Mouse (Mus musculus): ENCODE results near the gene Taar4.
A peak's percentile ranks its signal among the peaks of the same experiment; 100 is the strongest.

Gene Taar4

DNA sequence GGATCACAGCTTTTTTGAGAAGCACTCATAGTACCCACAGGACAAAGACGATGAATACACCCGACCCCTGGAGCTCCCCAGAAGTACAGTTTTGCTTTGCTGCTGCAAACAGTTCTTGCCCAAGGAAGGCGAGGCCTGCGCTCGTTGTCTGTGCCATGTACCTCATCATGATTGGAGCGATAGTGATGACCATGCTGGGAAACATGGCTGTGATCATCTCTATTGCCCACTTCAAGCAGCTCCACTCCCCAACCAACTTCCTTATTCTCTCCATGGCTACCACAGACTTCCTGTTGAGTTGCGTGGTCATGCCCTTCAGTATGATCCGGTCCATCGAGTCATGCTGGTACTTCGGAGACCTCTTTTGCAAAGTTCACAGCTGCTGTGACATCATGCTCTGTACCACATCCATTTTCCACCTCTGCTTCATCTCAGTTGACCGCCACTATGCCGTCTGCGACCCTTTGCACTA, at the start of gene Taar4:
Gene Taar4 (plus strand): TSS at position 51 of the 472 bp plus-strand sequence.
- DNase-seq (ENCODE audit: low spot score in 2 of 2) = no peak

DNA sequence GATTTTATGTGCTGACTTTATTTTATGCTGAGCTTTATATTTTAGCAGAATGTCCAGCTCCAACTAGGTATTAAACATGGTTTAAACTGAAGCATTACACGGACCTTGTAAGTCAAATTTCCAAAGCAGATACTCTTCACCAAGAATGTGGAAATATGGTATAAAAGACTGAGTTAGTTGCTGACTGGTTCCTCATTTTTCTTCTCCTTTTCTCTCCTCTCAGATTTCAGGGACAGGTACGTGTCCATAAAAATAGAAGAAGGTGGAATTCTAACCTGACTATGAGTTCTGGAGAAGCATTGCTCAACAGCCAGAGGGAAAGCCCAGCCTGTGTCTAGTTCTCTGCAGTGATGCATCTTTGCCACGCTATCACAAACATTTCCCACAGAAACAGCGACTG, 40.2 kb upstream of the Taar4 start, which contains the start of gene Taar1:
Gene Taar1 (plus strand): TSS at position 301 of the 400 bp plus-strand sequence.
- no peak for DNase-seq (ENCODE audit: low spot score in 2 of 2)

- DNase-seq (ENCODE audit: low spot score in 2 of 2) = no peak
Measured at GRCm38 (mm10) chr10:23922468-23922867, 37.8 kb upstream of the Taar4 start.

DNA sequence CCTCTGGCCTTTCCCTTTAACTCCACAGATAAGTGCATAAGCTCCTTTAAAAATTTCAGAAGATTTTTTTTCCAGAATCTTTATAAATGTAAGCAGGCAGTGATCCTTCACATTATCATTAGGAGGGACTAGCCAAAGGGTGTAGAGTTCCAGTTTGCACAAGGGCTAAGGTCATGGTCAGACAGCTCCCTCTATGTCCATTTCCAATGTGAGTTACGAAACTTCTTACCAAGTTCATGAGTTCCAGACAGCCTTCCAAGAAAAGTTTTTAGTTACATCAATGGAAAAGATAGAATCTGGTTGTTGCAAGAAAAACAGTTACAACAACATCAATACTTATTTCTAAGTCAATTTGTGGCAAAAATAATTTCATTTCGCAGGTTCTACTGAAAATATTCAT, 36.4 kb upstream of the Taar4 start:
- no peak for DNase-seq (ENCODE audit: low spot score in 2 of 2)

DNA sequence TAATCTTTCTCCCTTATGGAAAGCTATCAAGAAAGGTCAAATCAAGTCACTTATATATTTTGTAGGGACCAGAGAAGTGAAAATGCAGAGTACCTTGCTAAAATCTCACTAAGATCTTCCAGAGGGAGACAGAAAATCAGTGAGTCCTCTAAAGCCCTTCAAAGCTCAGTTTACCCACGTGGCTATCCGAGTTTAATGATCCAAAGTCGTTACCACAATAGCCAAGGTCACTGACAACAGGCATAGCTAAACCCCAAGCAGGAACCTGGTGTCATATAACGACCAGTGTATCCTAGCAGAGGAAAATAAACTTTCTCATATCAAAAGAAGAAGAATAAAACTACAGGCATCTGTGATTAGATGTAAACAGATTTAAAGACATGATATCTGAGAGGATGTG, 22.7 kb upstream of the Taar4 start:
- DNase-seq (ENCODE audit: low spot score in 2 of 2) = no peak

GRCm38 (mm10) chr10:23938312-23938711, 22.0 kb upstream of the Taar4 start, which contains the start of gene Taar2:
Gene Taar2, plus strand, starts transcription at chr10:23938572.
- DNase-seq (ENCODE audit: low spot score in 2 of 2) = no peak

DNA sequence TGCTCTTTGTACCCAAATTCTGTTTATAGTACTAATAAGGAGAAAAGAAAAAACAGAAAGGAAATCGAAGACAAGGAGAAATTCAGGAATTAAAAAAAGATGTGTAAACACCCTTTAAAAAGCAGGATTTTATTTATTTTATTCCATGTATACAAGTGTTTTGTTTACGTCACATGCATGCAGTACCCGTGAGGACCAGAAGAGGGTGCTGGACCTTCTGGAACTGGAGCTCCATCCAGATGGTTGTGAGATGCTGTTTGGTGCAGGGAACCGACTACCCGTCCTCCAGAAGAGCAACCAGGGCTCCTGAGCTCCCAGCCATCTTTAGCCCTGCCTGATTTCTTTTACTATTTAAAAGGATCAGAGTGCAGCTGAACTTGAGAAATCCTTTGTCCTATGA, 17.8 kb upstream of the Taar4 start:
- no peak for DNase-seq (ENCODE audit: low spot score in 2 of 2)

- DNase-seq (ENCODE audit: low spot score in 2 of 2) = no peak
Measured at GRCm38 (mm10) chr10:23948026-23948425, 12.3 kb upstream of the Taar4 start.

- DNase-seq (ENCODE audit: low spot score in 2 of 2) = peak in 1 of 2 experiments; percentile 5
Measured at GRCm38 (mm10) chr10:23949508-23950005, 10.7 kb upstream of the Taar4 start, which contains the start of gene Taar3. Gene Taar3, plus strand, starts transcription at chr10:23949558.

DNA sequence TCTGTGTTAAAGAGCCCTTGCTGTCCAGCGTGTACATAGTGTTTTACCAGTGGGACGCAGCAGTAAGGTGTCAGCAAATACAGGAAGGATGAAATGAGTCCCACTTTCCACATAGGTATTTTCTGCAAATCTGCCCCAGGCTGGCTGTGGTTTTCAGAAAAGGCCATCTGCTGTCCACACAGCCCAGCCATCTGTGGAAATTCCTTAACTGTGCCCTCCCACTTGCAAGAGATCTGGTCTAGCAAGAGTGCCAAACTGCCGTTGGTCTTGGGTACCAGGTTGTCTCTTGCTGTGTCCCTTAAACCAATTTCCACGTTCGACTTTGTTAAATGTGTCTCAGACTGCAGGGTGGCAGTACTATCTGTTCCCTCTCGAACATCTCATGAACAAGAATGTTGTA, 8.6 kb upstream of the Taar4 start:
- DNase-seq (ENCODE audit: low spot score in 2 of 2) = no peak

GRCm38 (mm10) chr10:23959071-23959470, 1.2 kb upstream of the Taar4 start:
- DNase-seq (ENCODE audit: low spot score in 2 of 2) = no peak

GRCm38 (mm10) chr10:23963444-23963843, 3.1 kb downstream of the Taar4 start:
- DNase-seq (ENCODE audit: low spot score in 2 of 2) = no peak

DNA sequence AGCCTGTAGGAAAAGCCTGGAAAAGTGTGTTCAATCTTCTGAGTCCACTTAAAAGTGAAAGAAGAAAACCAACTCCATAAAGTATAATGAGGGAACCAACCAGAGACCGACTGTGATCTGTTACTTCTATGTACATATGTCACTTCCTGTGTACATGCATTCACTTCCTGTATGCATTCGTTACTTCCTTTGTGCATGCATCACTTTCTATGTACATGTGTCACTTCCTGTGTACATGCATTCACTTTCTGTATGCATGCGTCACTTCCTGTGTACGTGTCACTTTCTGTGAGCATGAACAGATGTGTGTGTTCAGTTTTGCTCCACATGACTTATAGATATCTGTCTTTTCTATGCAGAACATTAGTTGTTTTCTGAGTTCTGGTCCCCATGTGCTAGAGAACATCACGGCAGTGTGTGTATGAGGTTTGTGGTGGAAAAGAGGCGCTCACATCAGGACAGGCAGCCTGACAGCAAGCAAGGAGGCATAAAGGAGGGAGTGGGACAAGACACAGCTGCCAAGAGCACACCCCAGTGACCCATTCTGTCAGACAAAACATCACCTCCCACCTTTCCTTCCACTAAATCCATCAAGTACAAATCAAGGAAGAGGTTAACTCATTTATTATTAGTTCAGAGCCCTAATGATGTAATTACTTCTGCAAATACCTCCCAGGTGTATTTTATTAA, 4.8 kb downstream of the Taar4 start:
- DNase-seq (ENCODE audit: low spot score in 2 of 2) = no peak

DNA sequence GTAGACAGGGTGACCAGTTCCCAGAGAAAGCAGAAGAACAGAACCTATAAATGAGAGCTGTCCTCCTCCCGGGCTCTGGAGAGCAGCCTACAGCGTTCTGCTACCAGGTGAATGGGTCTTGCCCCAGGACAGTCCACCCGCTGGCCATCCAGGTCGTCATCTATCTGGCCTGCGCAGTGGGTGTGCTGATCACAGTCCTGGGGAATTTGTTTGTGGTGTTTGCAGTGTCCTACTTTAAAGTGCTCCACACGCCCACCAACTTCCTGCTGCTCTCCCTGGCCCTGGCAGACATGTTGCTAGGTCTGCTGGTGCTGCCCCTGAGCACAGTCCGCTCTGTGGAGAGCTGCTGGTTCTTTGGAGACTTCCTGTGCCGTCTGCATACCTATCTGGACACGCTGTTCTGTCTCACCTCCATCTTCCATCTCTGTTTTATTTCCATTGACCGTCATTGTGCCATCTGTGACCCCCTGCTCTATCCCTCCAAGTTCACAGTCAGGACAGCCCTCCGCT, 10.4 kb downstream of the Taar4 start, which contains the start of gene Taar5:
Gene Taar5 (plus strand): TSS at position 51 of the 510 bp plus-strand sequence.
- DNase-seq (ENCODE audit: low spot score in 2 of 2) = no peak

GRCm38 (mm10) chr10:23971256-23971655, 11.0 kb downstream of the Taar4 start:
- no peak for DNase-seq (ENCODE audit: low spot score in 2 of 2)

- DNase-seq (ENCODE audit: low spot score in 2 of 2) = no peak
Measured at GRCm38 (mm10) chr10:23977958-23978357, 17.7 kb downstream of the Taar4 start.

DNA sequence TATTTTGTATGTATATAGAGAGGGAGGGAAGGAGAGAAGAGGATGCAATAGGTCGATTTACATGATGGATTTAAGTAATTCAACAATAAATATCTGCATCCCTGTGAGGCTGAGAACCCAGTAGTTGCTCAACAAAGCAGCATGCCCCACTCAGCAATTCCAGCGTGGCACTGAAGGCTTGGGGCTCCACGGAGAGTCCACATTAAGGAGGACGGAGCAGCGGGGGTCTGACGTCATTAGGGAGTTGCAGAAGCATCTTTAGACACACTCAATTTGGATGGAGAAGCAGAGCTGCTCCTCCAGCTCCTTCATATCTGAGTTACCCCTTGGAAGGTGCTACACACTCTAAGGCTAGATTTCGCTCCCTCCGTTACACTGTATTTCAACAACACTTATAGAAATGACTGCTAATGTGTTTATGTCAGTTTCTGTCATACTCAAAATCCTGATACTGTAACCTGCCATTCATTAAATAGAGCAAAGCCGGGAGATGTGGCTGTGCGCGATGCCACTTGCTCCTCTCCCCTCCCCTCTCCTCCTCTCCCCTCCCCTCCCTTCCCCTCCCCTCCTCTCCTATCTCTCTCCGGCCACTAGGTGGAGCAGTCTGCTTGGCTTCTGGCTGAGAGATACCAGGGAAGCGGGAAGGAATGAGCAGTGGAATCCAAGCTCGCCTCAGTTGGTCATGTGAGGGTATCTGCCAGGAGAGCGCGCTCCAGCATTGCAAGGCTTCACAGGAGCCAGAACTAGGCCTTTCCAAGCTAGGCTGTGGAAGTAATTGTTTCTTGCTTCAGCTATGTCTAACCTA, 18.8 kb downstream of the Taar4 start:
- peak; percentile 7 to 71 for DNase-seq (ENCODE audit: low spot score in 2 of 2)

GRCm38 (mm10) chr10:23985546-23985945, 25.3 kb downstream of the Taar4 start, which contains the start of gene Taar6:
Gene Taar6, minus strand, starts transcription at chr10:23985646.
- no peak for DNase-seq (ENCODE audit: low spot score in 2 of 2)

- DNase-seq (ENCODE audit: low spot score in 2 of 2) = no peak
Measured at GRCm38 (mm10) chr10:23986419-23986818, 26.1 kb downstream of the Taar4 start.

- DNase-seq (ENCODE audit: low spot score in 2 of 2) = no peak
Measured at GRCm38 (mm10) chr10:23993381-23993780, 33.1 kb downstream of the Taar4 start, which contains the start of gene Taar7a. Gene Taar7a, minus strand, starts transcription at chr10:23993481.

DNA sequence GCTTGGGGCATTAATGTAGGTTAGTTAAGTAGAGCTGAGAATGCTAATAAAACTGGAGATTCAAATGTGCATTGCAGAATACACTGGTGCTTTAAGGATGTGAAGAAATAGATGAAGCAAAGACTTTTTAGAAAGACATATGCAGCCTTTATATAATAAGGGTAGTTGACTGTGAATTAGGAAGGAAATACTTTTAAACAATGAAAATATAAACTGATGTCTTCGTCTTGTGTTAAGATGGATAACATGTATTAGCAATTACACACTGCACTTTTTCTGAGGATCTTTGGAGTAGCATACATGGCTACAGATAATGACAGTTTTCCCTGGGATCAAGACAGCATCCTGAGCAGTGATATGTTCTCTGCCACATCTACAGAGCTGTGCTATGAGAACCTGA, 39.3 kb downstream of the Taar4 start, which contains the start of gene Taar7b:
Gene Taar7b (plus strand): TSS at position 301 of the 400 bp plus-strand sequence.
- no peak for DNase-seq (ENCODE audit: low spot score in 2 of 2)

- DNase-seq (ENCODE audit: low spot score in 2 of 2) = no peak
Measured at GRCm38 (mm10) chr10:24006442-24006841, 46.1 kb downstream of the Taar4 start.

Data from left cerebral cortex, adult 9 months (tissue).